Mouse (Mus musculus) monocyte, adult 5-6 weeks (primary cell): ENCODE results near the gene Pde4d. TPM values are rescaled to one million over a fixed set of nuclear protein-coding genes. Genes with fewer than 3 reads are reported as not detected.

ENCODE experiments used
- ATAC-seq: fragments of 153-309, 156-312 bp; replicated peaks from 2 replicates; pipeline ENCODE4 v1.8.0; 2017; ENCODE audit warnings: mild to moderate bottlenecking; ENCODE audit not compliant: low TSS enrichment, insufficient number of reproducible peaks, severe bottlenecking, poor library complexity, low FRiP score
- total RNA-seq: library from RNA; stranded (forward); fragments of 200-1000, 200-491, 200-594 nt; gene quantifications from 3 replicates; pipeline ENCODE4 v1.2.3, GENCODE M21; 2017

The Pde4d gene
- total RNA-seq, 1 experiment from 2014 or later = 3.4 TPM

GRCm38 (mm10) chr13:109546337-109546736 is 1096.6 kb downstream of the Pde4d start:
- no peak; the same call in 1 of the 2 replicates for ATAC-seq

GRCm38 (mm10) chr13:109547006-109547587 is 1097.3 kb downstream of the Pde4d start:
- ATAC-seq = no peak

- peak; percentile 74 for ATAC-seq
Measured at GRCm38 (mm10) chr13:109547700-109548099, 1098.0 kb downstream of the Pde4d start.

GRCm38 (mm10) chr13:109548263-109548662 is 1098.5 kb downstream of the Pde4d start:
- ATAC-seq = no peak

- ATAC-seq = 0 out of 2 replicates have a peak, but pooled peaks have one; percentile 2
Measured at GRCm38 (mm10) chr13:109548771-109549555, 1099.2 kb downstream of the Pde4d start.

GRCm38 (mm10) chr13:109551836-109552235 is 1102.1 kb downstream of the Pde4d start:
- no peak for ATAC-seq

- ATAC-seq = no peak
Measured at GRCm38 (mm10) chr13:109555513-109555912, 1105.8 kb downstream of the Pde4d start.

GRCm38 (mm10) chr13:109556853-109557252 is 1107.1 kb downstream of the Pde4d start:
- ATAC-seq = no peak

GRCm38 (mm10) chr13:109558341-109559257 is 1108.9 kb downstream of the Pde4d start:
- ATAC-seq = 0 out of 2 replicates have a peak, but pooled peaks have one; percentile 47

GRCm38 (mm10) chr13:109560261-109560660 is 1110.5 kb downstream of the Pde4d start:
- ATAC-seq = no peak

GRCm38 (mm10) chr13:109568638-109569468 is 1119.1 kb downstream of the Pde4d start:
- ATAC-seq = no peak

GRCm38 (mm10) chr13:109569491-109569890 is 1119.7 kb downstream of the Pde4d start:
- no peak for ATAC-seq

- ATAC-seq = no peak
Measured at GRCm38 (mm10) chr13:109576725-109577124, 1127.0 kb downstream of the Pde4d start.

- ATAC-seq = no peak
Measured at GRCm38 (mm10) chr13:109577454-109577853, 1127.7 kb downstream of the Pde4d start.

- no peak for ATAC-seq
Measured at GRCm38 (mm10) chr13:109577901-109578300, 1128.2 kb downstream of the Pde4d start.

GRCm38 (mm10) chr13:109581284-109582070 is 1131.7 kb downstream of the Pde4d start:
- ATAC-seq = no peak

GRCm38 (mm10) chr13:109590048-109590447 is 1140.3 kb downstream of the Pde4d start:
- no peak for ATAC-seq
